Mouse (Mus musculus): ENCODE data around the gene Tmem248. TPM values are rescaled to one million over a fixed set of nuclear protein-coding genes. Genes with fewer than 3 reads are reported as not detected.
A peak's percentile ranks its signal among the peaks of the same experiment; 100 is the strongest.

The Tmem248 gene
- polyA plus RNA-seq, 1 experiment from 2014 or later = 45.9 TPM

- no peak overlapping the region for H3K9ac ChIP-seq (ENCODE audit: low read depth, low read length)
- H3K27ac ChIP-seq (ENCODE audit: low read depth, low read length) = no peak overlapping the region
- H3K9me3 ChIP-seq (ENCODE audit: control insufficient read depth, low read length) = no peaks in the 10 kb centered on the region
- no peaks in the 10 kb centered on the region for H3K36me3 ChIP-seq (ENCODE audit: control insufficient read depth, insufficient read depth, low read length)
- WGBS = 68% methylated on average over 6 of the region's 6 CpGs
- no peaks in the 10 kb centered on the region for H3K27me3 ChIP-seq (ENCODE audit: control insufficient read depth, insufficient read depth, low read length)
- 0 out of 2 replicates have a peak, but pooled peaks cover 4% of the 10 kb centered on the region for H3K4me1 ChIP-seq (ENCODE audit: control insufficient read depth, insufficient read depth, low read length)
- H3K4me2 ChIP-seq (replicated peaks; ENCODE audit: low read depth, low read length) = no peak overlapping the region
- ATAC-seq (ENCODE audit: low FRiP score, low TSS enrichment) = no peak
- no peak overlapping the region for H3K4me3 ChIP-seq (ENCODE audit: low read length)
Measured at GRCm38 (mm10) chr5:130181740-130182540, 34.9 kb upstream of the Tmem248 start.

- no peak for ATAC-seq (ENCODE audit: low FRiP score, low TSS enrichment)
- no peak overlapping the region for H3K4me2 ChIP-seq (replicated peaks; ENCODE audit: low read depth, low read length)
- no peaks in the 10 kb centered on the region for H3K27me3 ChIP-seq (ENCODE audit: control insufficient read depth, insufficient read depth, low read length)
- H3K4me1 ChIP-seq (ENCODE audit: control insufficient read depth, insufficient read depth, low read length) = 0 out of 2 replicates have a peak, but pooled peaks cover 4% of the 10 kb centered on the region
- no peak overlapping the region for H3K27ac ChIP-seq (ENCODE audit: low read depth, low read length)
- no peak overlapping the region for H3K9ac ChIP-seq (ENCODE audit: low read depth, low read length)
- H3K9me3 ChIP-seq (ENCODE audit: control insufficient read depth, low read length) = no peaks in the 10 kb centered on the region
- H3K36me3 ChIP-seq (ENCODE audit: control insufficient read depth, insufficient read depth, low read length) = peaks cover 3% of the 10 kb centered on the region; the same call in 1 of the 2 replicates
- no peak overlapping the region for H3K4me3 ChIP-seq (ENCODE audit: low read length)
- WGBS = 79% methylated on average over 3 of the region's 3 CpGs
Measured at GRCm38 (mm10) chr5:130182541-130182821, 34.4 kb upstream of the Tmem248 start.

GRCm38 (mm10) chr5:130184193-130184856 lies 32.6 kb upstream of the Tmem248 start:
- no peak for ATAC-seq (ENCODE audit: low FRiP score, low TSS enrichment)
- Histone ChIP-seq H3K27ac (ENCODE audit: low read depth, low read length) (no peak overlapping the region), H3K9me3 (ENCODE audit: control insufficient read depth, low read length) (no peaks in the 10 kb centered on the region), H3K9ac (ENCODE audit: low read depth, low read length) (no peak overlapping the region), H3K4me2 (replicated peaks; ENCODE audit: low read depth, low read length) (no peak overlapping the region), H3K4me3 (ENCODE audit: low read length) (no peak overlapping the region), H3K4me1 (ENCODE audit: control insufficient read depth, insufficient read depth, low read length) (0 out of 2 replicates have a peak, but pooled peaks cover 4% of the 10 kb centered on the region), H3K36me3 (ENCODE audit: control insufficient read depth, insufficient read depth, low read length) (peaks cover 6% of the 10 kb centered on the region; the same call in 1 of the 2 replicates), H3K27me3 (ENCODE audit: control insufficient read depth, insufficient read depth, low read length) (no peaks in the 10 kb centered on the region)
- 84% methylated on average over 9 of the region's 9 CpGs for WGBS

- Histone ChIP-seq H3K27me3 (ENCODE audit: control insufficient read depth, insufficient read depth, low read length) (no peaks in the 10 kb centered on the region), H3K27ac (ENCODE audit: low read depth, low read length) (no peak overlapping the region), H3K4me1 (ENCODE audit: control insufficient read depth, insufficient read depth, low read length) (0 out of 2 replicates have a peak, but pooled peaks cover 4% of the 10 kb centered on the region), H3K4me3 (ENCODE audit: low read length) (no peak overlapping the region), H3K9me3 (ENCODE audit: control insufficient read depth, low read length) (no peaks in the 10 kb centered on the region), H3K9ac (ENCODE audit: low read depth, low read length) (no peak overlapping the region), H3K36me3 (ENCODE audit: control insufficient read depth, insufficient read depth, low read length) (peaks cover 16% of the 10 kb centered on the region; the same call in 1 of the 2 replicates), H3K4me2 (replicated peaks; ENCODE audit: low read depth, low read length) (no peak overlapping the region)
- ATAC-seq (ENCODE audit: low FRiP score, low TSS enrichment) = no peak
- 90% methylated on average over 6 of the region's 6 CpGs for WGBS
Measured at GRCm38 (mm10) chr5:130185312-130185711, 31.6 kb upstream of the Tmem248 start.

- Histone ChIP-seq H3K36me3 (ENCODE audit: control insufficient read depth, insufficient read depth, low read length) (peaks cover 34% of the 10 kb centered on the region; the same call in 1 of the 2 replicates), H3K9me3 (ENCODE audit: control insufficient read depth, low read length) (no peaks in the 10 kb centered on the region), H3K4me2 (replicated peaks; ENCODE audit: low read depth, low read length) (no peak overlapping the region), H3K4me3 (ENCODE audit: low read length) (no peak overlapping the region), H3K4me1 (ENCODE audit: control insufficient read depth, insufficient read depth, low read length) (0 out of 2 replicates have a peak, but pooled peaks cover under 1% of the 10 kb centered on the region), H3K9ac (ENCODE audit: low read depth, low read length) (no peak overlapping the region), H3K27me3 (ENCODE audit: control insufficient read depth, insufficient read depth, low read length) (no peaks in the 10 kb centered on the region), H3K27ac (ENCODE audit: low read depth, low read length) (no peak overlapping the region)
- WGBS = 71% methylated on average over 7 of the region's 7 CpGs
- no peak; the same call in 1 of the 2 replicates for ATAC-seq (ENCODE audit: low FRiP score, low TSS enrichment)
Measured at GRCm38 (mm10) chr5:130187383-130187782, 29.5 kb upstream of the Tmem248 start.

GRCm38 (mm10) chr5:130190909-130191308 lies 26.0 kb upstream of the Tmem248 start:
- WGBS = 87% methylated on average over 6 of the region's 6 CpGs
- no peak for ATAC-seq (ENCODE audit: low FRiP score, low TSS enrichment)
- Histone ChIP-seq H3K27me3 (ENCODE audit: control insufficient read depth, insufficient read depth, low read length) (no peaks in the 10 kb centered on the region), H3K36me3 (ENCODE audit: control insufficient read depth, insufficient read depth, low read length) (peaks cover 43% of the 10 kb centered on the region; the same call in 1 of the 2 replicates), H3K4me1 (ENCODE audit: control insufficient read depth, insufficient read depth, low read length) (no peaks in the 10 kb centered on the region), H3K4me2 (replicated peaks; ENCODE audit: low read depth, low read length) (no peak overlapping the region), H3K4me3 (ENCODE audit: low read length) (no peak overlapping the region), H3K9me3 (ENCODE audit: control insufficient read depth, low read length) (no peaks in the 10 kb centered on the region), H3K27ac (ENCODE audit: low read depth, low read length) (no peak overlapping the region), H3K9ac (ENCODE audit: low read depth, low read length) (no peak overlapping the region)

GRCm38 (mm10) chr5:130191865-130192264 lies 25.0 kb upstream of the Tmem248 start:
- ATAC-seq (ENCODE audit: low FRiP score, low TSS enrichment) = no peak
- Histone ChIP-seq H3K9ac (ENCODE audit: low read depth, low read length) (no peak overlapping the region), H3K4me1 (ENCODE audit: control insufficient read depth, insufficient read depth, low read length) (no peaks in the 10 kb centered on the region), H3K9me3 (ENCODE audit: control insufficient read depth, low read length) (no peaks in the 10 kb centered on the region), H3K27ac (ENCODE audit: low read depth, low read length) (no peak overlapping the region), H3K36me3 (ENCODE audit: control insufficient read depth, insufficient read depth, low read length) (peaks cover 43% of the 10 kb centered on the region; the same call in 1 of the 2 replicates), H3K4me2 (replicated peaks; ENCODE audit: low read depth, low read length) (no peak overlapping the region), H3K27me3 (ENCODE audit: control insufficient read depth, insufficient read depth, low read length) (no peaks in the 10 kb centered on the region), H3K4me3 (ENCODE audit: low read length) (no peak overlapping the region)
- WGBS = 66% methylated on average over 6 of the region's 6 CpGs

- Histone ChIP-seq H3K36me3 (ENCODE audit: control insufficient read depth, insufficient read depth, low read length) (peaks cover 44% of the 10 kb centered on the region; the same call in 1 of the 2 replicates), H3K9ac (ENCODE audit: low read depth, low read length) (no peak overlapping the region), H3K4me3 (ENCODE audit: low read length) (no peak overlapping the region), H3K4me1 (ENCODE audit: control insufficient read depth, insufficient read depth, low read length) (no peaks in the 10 kb centered on the region), H3K27me3 (ENCODE audit: control insufficient read depth, insufficient read depth, low read length) (no peaks in the 10 kb centered on the region), H3K27ac (ENCODE audit: low read depth, low read length) (no peak overlapping the region), H3K4me2 (replicated peaks; ENCODE audit: low read depth, low read length) (no peak overlapping the region), H3K9me3 (ENCODE audit: control insufficient read depth, low read length) (no peaks in the 10 kb centered on the region)
- WGBS = 56% methylated on average over 2 of the region's 2 CpGs
- no peak for ATAC-seq (ENCODE audit: low FRiP score, low TSS enrichment)
Measured at GRCm38 (mm10) chr5:130192356-130192944, 24.4 kb upstream of the Tmem248 start.

GRCm38 (mm10) chr5:130193760-130194159 lies 23.1 kb upstream of the Tmem248 start:
- Histone ChIP-seq H3K4me3 (ENCODE audit: low read length) (no peak overlapping the region), H3K4me1 (ENCODE audit: control insufficient read depth, insufficient read depth, low read length) (no peaks in the 10 kb centered on the region), H3K27ac (ENCODE audit: low read depth, low read length) (no peak overlapping the region), H3K36me3 (ENCODE audit: control insufficient read depth, insufficient read depth, low read length) (peaks cover 53% of the 10 kb centered on the region), H3K27me3 (ENCODE audit: control insufficient read depth, insufficient read depth, low read length) (no peaks in the 10 kb centered on the region), H3K9ac (ENCODE audit: low read depth, low read length) (no peak overlapping the region), H3K9me3 (ENCODE audit: control insufficient read depth, low read length) (no peaks in the 10 kb centered on the region), H3K4me2 (replicated peaks; ENCODE audit: low read depth, low read length) (no peak overlapping the region)
- peak; percentile 74 for ATAC-seq (ENCODE audit: low FRiP score, low TSS enrichment)
- WGBS = 51% methylated on average over 3 of the region's 3 CpGs

Measured in kidney, embryonic 14.5 days (tissue).